Mouse (Mus musculus): ENCODE measurements at regions not wholly inside any gene's neighbourhood (a gene's known extent, or its start where the extent isn't known, plus 50 kb on each side); places are given as distances from the start of the nearest gene placed in this dataset.
A peak's percentile ranks its signal among the peaks of the same experiment; 100 is the strongest.

DNA sequence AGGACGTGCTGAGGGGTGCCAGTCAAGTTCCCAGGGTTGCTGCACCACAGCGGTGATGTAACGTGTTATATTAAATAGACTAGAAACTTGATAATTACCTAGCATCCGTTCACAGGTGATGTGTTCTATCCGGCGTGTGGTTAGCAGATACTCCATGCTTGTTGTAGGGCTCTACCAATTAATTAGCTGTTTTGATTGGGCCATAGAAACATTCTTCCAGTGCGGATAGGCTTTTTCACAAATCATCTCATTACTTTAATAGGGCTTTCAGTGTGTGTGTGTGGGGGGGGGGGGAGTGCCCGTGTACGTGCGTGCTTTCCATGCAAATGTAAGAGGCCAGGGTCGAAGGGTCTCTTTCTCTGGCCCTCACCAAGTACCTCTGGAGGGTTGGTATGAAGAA, 110.6 kb downstream of the Kctd15 start:
- Histone ChIP-seq H3K9ac (ENCODE audit: control insufficient read depth, low read depth, low read length, poor library complexity, severe bottlenecking) (no peak overlapping the region), H3K4me1 (ENCODE audit: control insufficient read depth in 1 of 2, insufficient read depth in 2 of 2, low read length in 2 of 2) (no peaks in the 10 kb centered on the region), H3K4me3 (ENCODE audit: control insufficient read depth in 1 of 2, insufficient read depth in 1 of 2, low read depth in 2 of 2, low read length in 2 of 2) (no peak overlapping the region), H3K9me3 (replicated peaks; ENCODE audit: insufficient read depth, low read length) (no peaks in the 10 kb centered on the region), H3K36me3 (ENCODE audit: control insufficient read depth in 1 of 2, insufficient read depth in 2 of 2, low read length in 2 of 2) (no peaks in the 10 kb centered on the region), H3K27me3 (ENCODE audit: control insufficient read depth in 1 of 2, insufficient read depth in 2 of 2, low read length in 2 of 2) (no peaks in the 10 kb centered on the region), H3K27ac (ENCODE audit: control insufficient read depth, low read depth, low read length) (no peak overlapping the region), H3K79me2 (ENCODE audit: control insufficient read depth, insufficient read depth, low read length, poor library complexity) (no peaks in the 10 kb centered on the region)
- TF ChIP-seq GATA1 (IDR thresholded peaks at IDR 0.05; ENCODE audit: low read depth, low read length) (no peak), HCFC1 (IDR thresholded peaks at IDR 0.05; ENCODE audit: low read depth, low read length) (no peak), USF1 (IDR thresholded peaks at IDR 0.05; ENCODE audit: low read depth, low read length) (no peak), GABPA (IDR thresholded peaks at IDR 0.05; ENCODE audit: low read depth, low read length) (no peak), ETS1 (IDR thresholded peaks at IDR 0.05; ENCODE audit: low read depth, low read length) (no peak), TAL1 (IDR thresholded peaks at IDR 0.05; ENCODE audit: low read length) (no peak), USF2 (IDR thresholded peaks at IDR 0.05; ENCODE audit: borderline replicate concordance in 1 of 2, insufficient read depth in 1 of 2, low read depth in 1 of 2, low read length in 2 of 2) (no peak), MYC (IDR thresholded peaks at IDR 0.05; ENCODE audit: low read depth, low read length) (no peak), SMC3 (IDR thresholded peaks at IDR 0.05; ENCODE audit: low read depth, low read length) (no peak), POLR2AphosphoS2 (IDR thresholded peaks at IDR 0.05; ENCODE audit: low read length) (no peak), JUND (IDR thresholded peaks at IDR 0.05; ENCODE audit: low read depth, low read length) (no peak), MAZ (IDR thresholded peaks at IDR 0.05; ENCODE audit: low read depth, low read length) (no peak), NELFE (IDR thresholded peaks at IDR 0.05; ENCODE audit: low read depth, low read length) (no peak), E2F4 (IDR thresholded peaks at IDR 0.05; ENCODE audit: borderline replicate concordance, low read depth, low read length) (no peak), NRF1 (IDR thresholded peaks at IDR 0.05; ENCODE audit: insufficient read depth, low read depth, low read length, poor library complexity, severe bottlenecking) (no peak), MAFK (IDR thresholded peaks at IDR 0.05; ENCODE audit: borderline replicate concordance, low read depth, low read length) (no peak), ZC3H11A (IDR thresholded peaks at IDR 0.05; ENCODE audit: low read depth, low read length) (no peak)
- DNase-seq (ENCODE audit: low read depth, low spot score), result no peak

DNA sequence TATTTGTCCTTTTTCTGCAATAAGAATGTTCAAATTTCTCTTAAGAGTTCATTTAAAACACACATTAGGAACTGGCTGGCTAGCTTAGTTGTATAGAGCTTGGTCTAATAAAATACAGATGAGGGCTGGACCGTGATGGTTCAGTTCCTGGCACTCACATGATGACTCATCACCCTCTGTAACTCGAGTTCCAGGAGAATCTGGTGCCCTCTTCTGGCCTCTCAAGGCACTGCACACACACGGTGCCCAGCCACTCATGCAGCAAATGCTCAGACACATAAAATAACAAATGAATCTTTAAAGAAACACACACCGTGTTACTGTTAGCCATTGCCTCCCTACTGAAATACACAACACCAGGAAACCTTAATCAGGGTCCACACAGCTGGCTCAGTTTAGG, 114.6 kb downstream of the Kctd15 start:
- Histone ChIP-seq H3K36me3 (ENCODE audit: control insufficient read depth in 1 of 2, insufficient read depth in 2 of 2, low read length in 2 of 2) (no peaks in the 10 kb centered on the region), H3K79me2 (ENCODE audit: control insufficient read depth, insufficient read depth, low read length, poor library complexity) (no peaks in the 10 kb centered on the region), H3K4me3 (ENCODE audit: control insufficient read depth in 1 of 2, insufficient read depth in 1 of 2, low read depth in 2 of 2, low read length in 2 of 2) (no peak overlapping the region), H3K4me1 (ENCODE audit: control insufficient read depth in 1 of 2, insufficient read depth in 2 of 2, low read length in 2 of 2) (no peaks in the 10 kb centered on the region), H3K9me3 (replicated peaks; ENCODE audit: insufficient read depth, low read length) (no peaks in the 10 kb centered on the region), H3K27me3 (ENCODE audit: control insufficient read depth in 1 of 2, insufficient read depth in 2 of 2, low read length in 2 of 2) (no peaks in the 10 kb centered on the region), H3K9ac (ENCODE audit: control insufficient read depth, low read depth, low read length, poor library complexity, severe bottlenecking) (no peak overlapping the region), H3K27ac (ENCODE audit: control insufficient read depth, low read depth, low read length) (no peak overlapping the region)
- peak; percentile 21 to 33 (median 29); a peak in 4 of 6 replicates for TF ChIP-seq CTCF (IDR thresholded peaks at IDR 0.05 in 2 of 3, conservative IDR thresholded peaks at IDR 0.05 in 1 of 3; ENCODE audit: control insufficient read depth in 1 of 3, insufficient read depth in 1 of 3, low read depth in 2 of 3, low read length in 3 of 3, poor library complexity in 1 of 3, severe bottlenecking in 1 of 3)
- TF ChIP-seq ZKSCAN1 (IDR thresholded peaks at IDR 0.05; ENCODE audit: low read depth, low read length), result no peak
- peak; percentile 12 for DNase-seq (ENCODE audit: low read depth, low spot score)
